Mouse (Mus musculus) embryonic facial prominence, embryonic 12.5 days (tissue): ENCODE results near the gene Rhebl1. TPM values are rescaled to one million over a fixed set of nuclear protein-coding genes. Genes with fewer than 3 reads are reported as not detected.

Experiments used
- ATAC-seq: fragments of 200-750 bp; cut with Nextera tagmentation; 2 replicates; pipeline ENCODE4 v1.8.0; 2017; ENCODE audit not compliant: insufficient number of reproducible peaks, insufficient read depth, low FRiP score, low TSS enrichment
- H3K27ac ChIP-seq: fragments of 300-500 bp; sonication (generic); 2 replicates; pipeline ENCODE4 v1.5.1; 2016; ENCODE audit warnings: mild to moderate bottlenecking
- H3K27me3 ChIP-seq: fragments of 300-500 bp; sonication (generic); 2 replicates; pipeline ENCODE4 v1.6.1; 2016; ENCODE audit warnings: mild to moderate bottlenecking, moderate library complexity
- H3K36me3 ChIP-seq: fragments of 300-500 bp; sonication (generic); 2 replicates; pipeline ENCODE4 v1.6.1; 2016; ENCODE audit warnings: mild to moderate bottlenecking
- H3K4me1 ChIP-seq: fragments of 300-500 bp; sonication (generic); 2 replicates; pipeline ENCODE4 v1.6.1; 2016
- H3K4me2 ChIP-seq: fragments of 300-500 bp; sonication (generic); replicated peaks from 2 replicates; pipeline ENCODE4 v1.6.1; 2016; ENCODE audit warnings: mild to moderate bottlenecking, moderate library complexity
- H3K4me3 ChIP-seq: fragments of 300-500 bp; sonication (generic); 2 replicates; pipeline ENCODE4 v1.5.1; 2016; ENCODE audit warnings: mild to moderate bottlenecking
- H3K9ac ChIP-seq: fragments of 300-500 bp; sonication (generic); 2 replicates; pipeline ENCODE4 v1.6.1; 2016; ENCODE audit warnings: mild to moderate bottlenecking, moderate library complexity
- H3K9me3 ChIP-seq: fragments of 300-500 bp; sonication (generic); 2 replicates; pipeline ENCODE4 v1.6.1; 2016; ENCODE audit warnings: mild to moderate bottlenecking, moderate library complexity
- WGBS: fragments of 180-500 bp; shearing (Covaris S2); methylation state at CpG from one replicate; pipeline ENCODE4 v1.1.7; 2016; 5-methylcytosine and 5-hydroxymethylcytosine counted together
- polyA plus RNA-seq: library from polyadenylated mRNA; unstranded; fragments of >200 nt; fragmentation: Nextera tagmentation; extraction: Ambion mirVana; gene quantifications from 2 replicates; pipeline ENCODE4 v1.2.1, GENCODE M21; 2016

The Rhebl1 gene
- polyA plus RNA-seq, 1 experiment from 2014 or later = 20.7 TPM

GRCm38 (mm10) chr15:98901530-98901929 lies 7.2 kb upstream of the Rhebl1 start:
- 55% methylated on average over 1 of the region's 1 CpGs for WGBS

GRCm38 (mm10) chr15:98897928-98898800 lies 3.8 kb upstream of the Rhebl1 start, which contains the start of gene Dhh:
Dhh (minus strand) TSS chr15:98898540.
- H3K9ac ChIP-seq = 0 out of 2 replicates have a peak within 1 kb of the TSS, but pooled peaks have one; percentile 26
- H3K4me2 ChIP-seq = peak within 1 kb of the TSS; percentile 42
- H3K27me3 ChIP-seq = peaks cover 74% of the 10 kb centered on the region
- 1% methylated on average over 41 of the region's 41 CpGs for WGBS
- ATAC-seq = no peak
- H3K4me3 ChIP-seq = peak within 1 kb of the TSS; percentile 24
- peaks cover 3% of the 10 kb centered on the region; the same call in 1 of the 2 replicates for H3K36me3 ChIP-seq
- peaks cover 33% of the 10 kb centered on the region for H3K4me1 ChIP-seq
- H3K27ac ChIP-seq = no peak within 1 kb of the TSS
- no peaks in the 10 kb centered on the region for H3K9me3 ChIP-seq

More at GRCm38 (mm10) chr15:98901530-98901929, 7.2 kb upstream of the Rhebl1 start:
- H3K27ac ChIP-seq = no peak overlapping the region
- H3K36me3 ChIP-seq = peaks cover 24% of the 10 kb centered on the region
- no peak for ATAC-seq
- peaks cover 12% of the 10 kb centered on the region for H3K4me1 ChIP-seq
- no peaks in the 10 kb centered on the region for H3K9me3 ChIP-seq
- H3K4me3 ChIP-seq = no peak overlapping the region
- H3K4me2 ChIP-seq = no peak overlapping the region
- no peak overlapping the region for H3K9ac ChIP-seq
- peaks cover 40% of the 10 kb centered on the region for H3K27me3 ChIP-seq

GRCm38 (mm10) chr15:98897495-98897894 lies 3.2 kb upstream of the Rhebl1 start:
- Histone ChIP-seq H3K9ac (no peak overlapping the region), H3K4me1 (peaks cover 33% of the 10 kb centered on the region)

GRCm38 (mm10) chr15:98895635-98896589 lies 1.6 kb upstream of the Rhebl1 start:
- peak overlapping the region; percentile 47 for H3K4me2 ChIP-seq
- ATAC-seq = no peak
- H3K4me3 ChIP-seq = peak overlapping the region; percentile 52
- no peaks in the 10 kb centered on the region for H3K9me3 ChIP-seq
- H3K36me3 ChIP-seq = no peaks in the 10 kb centered on the region
- H3K27ac ChIP-seq = no peak overlapping the region
- H3K9ac ChIP-seq = peak overlapping the region; percentile 42
- WGBS = 3% methylated on average over 41 of the region's 41 CpGs
- peaks cover 37% of the 10 kb centered on the region for H3K4me1 ChIP-seq
- H3K27me3 ChIP-seq = peaks cover 95% of the 10 kb centered on the region

More at GRCm38 (mm10) chr15:98897495-98897894, 3.2 kb upstream of the Rhebl1 start:
- H3K36me3 ChIP-seq = no peaks in the 10 kb centered on the region
- H3K27me3 ChIP-seq = peaks cover 81% of the 10 kb centered on the region
- H3K9me3 ChIP-seq = no peaks in the 10 kb centered on the region
- ATAC-seq = no peak
- peak overlapping the region; percentile 42 for H3K4me2 ChIP-seq
- no peak overlapping the region for H3K27ac ChIP-seq
- no peak overlapping the region for H3K4me3 ChIP-seq
- WGBS = 1% methylated on average over 10 of the region's 10 CpGs

- Histone ChIP-seq H3K4me2 (peak overlapping the region; percentile 98), H3K9me3 (no peaks in the 10 kb centered on the region), H3K9ac (peak overlapping the region; percentile 42), H3K27ac (no peak overlapping the region), H3K27me3 (peaks cover 91% of the 10 kb centered on the region), H3K4me1 (peaks cover 37% of the 10 kb centered on the region), H3K4me3 (peak overlapping the region; percentile 52), H3K36me3 (no peaks in the 10 kb centered on the region)
- ATAC-seq = no peak
- WGBS = 3% methylated on average over 38 of the region's 38 CpGs
These were observed 650 bp upstream of the Rhebl1 start for GRCm38 (mm10) chr15:98894746-98895634.

GRCm38 (mm10) chr15:98893036-98893435 lies 1.3 kb downstream of the Rhebl1 start:
- H3K4me3 ChIP-seq = 0 out of 2 replicates have a peak overlapping the region, but pooled peaks have one; percentile 5
- H3K27ac ChIP-seq = no peak overlapping the region
- ATAC-seq = no peak
- peaks cover 31% of the 10 kb centered on the region for H3K4me1 ChIP-seq
- WGBS = 48% methylated on average over 4 of the region's 4 CpGs
- no peaks in the 10 kb centered on the region for H3K9me3 ChIP-seq
- H3K36me3 ChIP-seq = no peaks in the 10 kb centered on the region
- H3K4me2 ChIP-seq = no peak overlapping the region
- peaks cover 72% of the 10 kb centered on the region for H3K27me3 ChIP-seq
- no peak overlapping the region for H3K9ac ChIP-seq

- ATAC-seq = 0 out of 2 replicates have a peak, but pooled peaks have one; percentile 17
- H3K9ac ChIP-seq = no peak overlapping the region
- H3K9me3 ChIP-seq = no peaks in the 10 kb centered on the region
- H3K27me3 ChIP-seq = peaks cover 62% of the 10 kb centered on the region
- peaks cover 25% of the 10 kb centered on the region for H3K4me1 ChIP-seq
- H3K4me2 ChIP-seq = no peak overlapping the region
- 39% methylated on average over 6 of the region's 6 CpGs for WGBS
- no peak overlapping the region for H3K27ac ChIP-seq
- H3K36me3 ChIP-seq = no peaks in the 10 kb centered on the region
- H3K4me3 ChIP-seq = no peak overlapping the region
These were observed 2.3 kb downstream of the Rhebl1 start for GRCm38 (mm10) chr15:98891907-98892606.

- Histone ChIP-seq H3K9ac (no peak overlapping the region), H3K27me3 (peaks cover 54% of the 10 kb centered on the region), H3K27ac (no peak overlapping the region), H3K4me1 (peaks cover 25% of the 10 kb centered on the region), H3K36me3 (no peaks in the 10 kb centered on the region), H3K9me3 (no peaks in the 10 kb centered on the region), H3K4me2 (peak overlapping the region; percentile 24; the same call in 1 of the 2 replicates), H3K4me3 (0 out of 2 replicates have a peak overlapping the region, but pooled peaks have one; percentile 7)
- WGBS = 9% methylated on average over 19 of the region's 19 CpGs
- ATAC-seq = no peak
These were observed 3.1 kb downstream of the Rhebl1 start for GRCm38 (mm10) chr15:98891198-98891742.

GRCm38 (mm10) chr15:98887526-98887925 lies 6.8 kb downstream of the Rhebl1 start:
- WGBS = 79% methylated on average over 7 of the region's 7 CpGs
- Histone ChIP-seq H3K9me3 (no peaks in the 10 kb centered on the region), H3K4me2 (no peak overlapping the region), H3K27ac (peak overlapping the region; percentile 43; the same call in 1 of the 2 replicates), H3K4me3 (no peak overlapping the region), H3K36me3 (no peaks in the 10 kb centered on the region), H3K27me3 (peaks cover 17% of the 10 kb centered on the region), H3K9ac (no peak overlapping the region), H3K4me1 (peaks cover 3% of the 10 kb centered on the region; the same call in 1 of the 2 replicates)
- ATAC-seq = no peak
